Mouse (Mus musculus): ENCODE data around the gene Gm45713.
"Not testable (repeated sequence)": the region's sequence is repeated elsewhere in the genome, so short reads cannot be mapped to it uniquely, and the experiment has no call there.

GRCm38 (mm10) chr7:45125649-45126048 lies 10.4 kb downstream of the Gm45713 start:
- not testable (repeated sequence) for TF ChIP-seq POLR2A, CTCF (IDR thresholded peaks at IDR 0.05; ENCODE audit: extremely low read depth, insufficient read depth, low read length)
